Mouse (Mus musculus) forebrain, embryonic 16.5 days (tissue): ENCODE measurements around the gene H2al1d. TPM values are rescaled to one million over a fixed set of nuclear protein-coding genes. Genes with fewer than 3 reads are reported as not detected.
"Not testable (repeated sequence)": the region's sequence is repeated elsewhere in the genome, so short reads cannot be mapped to it uniquely, and the experiment has no call there.

Experiments
- ATAC-seq: fragments of 200-750 bp; cut with Nextera tagmentation; 2 replicates; pipeline ENCODE4 v1.8.0; 2017; ENCODE audit warnings: mild to moderate bottlenecking, moderate library complexity
- H3K27ac ChIP-seq: fragments of 300-500 bp; sonication (generic); 2 replicates; pipeline ENCODE4 v1.5.1; 2014; ENCODE audit warnings: low read length, control low read depth
- H3K27me3 ChIP-seq: fragments of 300-500 bp; sonication (generic); replicated peaks from 2 replicates; pipeline ENCODE4 v1.6.1; 2014; ENCODE audit warnings: low read length; ENCODE audit not compliant: control insufficient read depth, insufficient read depth
- H3K36me3 ChIP-seq: fragments of 300-500 bp; sonication (generic); 2 replicates; pipeline ENCODE4 v1.6.1; 2014; ENCODE audit not compliant: control insufficient read depth, insufficient read depth
- H3K4me1 ChIP-seq: fragments of 300-500 bp; sonication (generic); replicated peaks from 2 replicates; pipeline ENCODE4 v1.6.1; 2014; ENCODE audit warnings: low read length; ENCODE audit not compliant: control insufficient read depth, insufficient read depth
- H3K4me2 ChIP-seq: fragments of 300-500 bp; sonication (generic); 2 replicates; pipeline ENCODE4 v1.6.1; 2014; ENCODE audit warnings: mild to moderate bottlenecking, low read length, control low read depth
- H3K4me3 ChIP-seq: fragments of 300-500 bp; sonication (generic); replicated peaks from 2 replicates; pipeline ENCODE4 v1.5.1; 2014; ENCODE audit warnings: mild to moderate bottlenecking, low read length, control low read depth
- H3K9ac ChIP-seq: fragments of 300-500 bp; sonication (generic); replicated peaks from 2 replicates; pipeline ENCODE4 v1.6.1; 2014; ENCODE audit warnings: low read depth, low read length, control low read depth
- H3K9me3 ChIP-seq: fragments of 300-500 bp; sonication (generic); 2 replicates; pipeline ENCODE4 v1.6.1; 2016; ENCODE audit warnings: low read length; ENCODE audit not compliant: control insufficient read depth
- WGBS: fragments of 180-500 bp; shearing (Covaris S2); extraction: QIAGEN DNeasy Blood & Tissue Kit; methylation state at CpG from one replicate; pipeline ENCODE4 v1.1.7; 2014; 5-methylcytosine and 5-hydroxymethylcytosine counted together
- polyA plus RNA-seq: library from polyadenylated mRNA; unstranded; fragments of >200 nt; fragmentation: Nextera tagmentation; extraction: Ambion mirVana; gene quantifications from 2 replicates; pipeline ENCODE4 v1.2.1, GENCODE M21; 2015

The H2al1d gene
- polyA plus RNA-seq, 1 experiment from 2014 or later = not detected

DNA sequence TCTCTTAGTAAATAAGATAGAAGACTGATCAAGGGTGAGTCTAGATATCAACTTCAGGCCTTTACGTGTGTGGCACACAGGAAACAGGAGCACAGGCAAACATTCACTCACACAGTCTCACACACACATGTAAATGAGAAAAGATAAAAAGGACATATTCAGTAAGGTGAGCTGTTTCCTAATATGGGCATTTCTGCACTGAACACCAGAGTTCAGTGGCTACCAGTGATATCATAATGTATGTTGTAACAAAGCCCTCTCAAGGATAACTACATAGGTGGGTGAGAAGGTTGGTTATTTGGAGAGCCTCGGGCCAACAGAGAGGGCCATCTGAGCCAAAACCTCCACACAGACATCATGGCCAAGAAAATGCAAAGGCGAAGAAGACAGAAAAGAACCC lies 6.5 kb upstream of the H2al1d start, which contains the start of gene H2al1b:
H2al1b (plus strand) TSS at position 301 of the 400 bp plus-strand sequence.
- not testable (repeated sequence) for H3K36me3 ChIP-seq, H3K4me3 ChIP-seq, ATAC-seq, H3K4me1 ChIP-seq, H3K4me2 ChIP-seq, H3K27me3 ChIP-seq, H3K9me3 ChIP-seq, H3K9ac ChIP-seq, H3K27ac ChIP-seq
- WGBS = 93% methylated on average over 1 of the region's 3 CpGs

DNA sequence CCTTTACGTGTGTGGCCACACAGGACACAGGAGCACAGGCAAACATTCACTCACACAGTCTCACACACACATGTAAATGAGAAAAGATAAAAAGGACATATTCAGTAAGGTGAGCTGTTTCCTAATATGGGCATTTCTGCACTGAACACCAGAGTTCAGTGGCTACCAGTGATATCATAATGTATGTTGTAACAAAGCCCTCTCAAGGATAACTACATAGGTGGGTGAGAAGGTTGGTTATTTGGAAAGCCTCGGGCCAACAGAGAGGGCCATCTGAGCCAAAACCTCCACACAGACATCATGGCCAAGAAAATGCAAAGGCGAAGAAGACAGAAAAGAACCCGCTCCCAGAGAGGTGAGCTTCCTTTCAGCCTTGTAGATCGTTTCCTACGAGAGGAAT lies 3.3 kb upstream of the H2al1d start, which contains the start of gene H2al1c:
H2al1c (plus strand) TSS at position 301 of the 400 bp plus-strand sequence.
- not testable (repeated sequence) for H3K9ac ChIP-seq, H3K4me3 ChIP-seq, H3K9me3 ChIP-seq, H3K27me3 ChIP-seq, H3K4me2 ChIP-seq, H3K4me1 ChIP-seq, H3K27ac ChIP-seq, ATAC-seq, H3K36me3 ChIP-seq
- WGBS = 75% methylated on average over 1 of the region's 6 CpGs

DNA sequence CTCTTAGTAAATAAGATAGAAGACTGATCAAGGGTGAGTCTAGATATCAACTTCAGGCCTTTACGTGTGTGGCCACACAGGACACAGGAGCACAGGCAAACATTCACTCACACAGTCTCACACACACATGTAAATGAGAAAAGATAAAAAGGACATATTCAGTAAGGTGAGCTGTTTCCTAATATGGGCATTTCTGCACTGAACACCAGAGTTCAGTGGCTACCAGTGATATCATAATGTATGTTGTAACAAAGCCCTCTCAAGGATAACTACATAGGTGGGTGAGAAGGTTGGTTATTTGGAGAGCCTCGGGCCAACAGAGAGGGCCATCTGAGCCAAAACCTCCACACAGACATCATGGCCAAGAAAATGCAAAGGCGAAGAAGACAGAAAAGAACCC lies 3.0 kb downstream of the H2al1d start, which contains the start of gene H2al1e:
H2al1e (plus strand) TSS at position 301 of the 400 bp plus-strand sequence.
- H3K27ac ChIP-seq, ATAC-seq, H3K4me3 ChIP-seq, H3K36me3 ChIP-seq, H3K9me3 ChIP-seq, H3K4me2 ChIP-seq, H3K27me3 ChIP-seq, H3K4me1 ChIP-seq, H3K9ac ChIP-seq: not testable (repeated sequence)
- no CpG with 5 or more reads among the region's 3 CpGs for WGBS

DNA sequence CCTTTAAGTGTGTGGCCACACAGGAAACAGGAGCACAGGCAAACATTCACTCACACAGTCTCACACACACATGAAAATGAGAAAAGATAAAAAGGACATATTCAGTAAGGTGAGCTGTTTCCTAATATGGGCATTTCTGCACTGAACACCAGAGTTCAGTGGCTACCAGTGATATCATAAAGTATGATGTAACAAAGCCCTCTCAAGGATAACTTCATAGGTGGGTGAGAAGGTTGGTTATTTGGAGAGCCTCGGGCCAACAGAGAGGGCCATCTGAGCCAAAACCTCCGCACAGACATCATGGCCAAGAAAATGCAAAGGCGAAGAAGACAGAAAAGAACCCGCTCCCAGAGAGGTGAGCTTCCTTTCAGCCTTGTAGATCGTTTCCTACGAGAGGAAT lies 6.2 kb downstream of the H2al1d start, which contains the start of gene H2al1f:
H2al1f (plus strand) TSS at position 301 of the 400 bp plus-strand sequence.
- H3K9ac ChIP-seq, H3K27ac ChIP-seq: not testable (repeated sequence)
- no CpG with 5 or more reads among the region's 6 CpGs for WGBS

DNA sequence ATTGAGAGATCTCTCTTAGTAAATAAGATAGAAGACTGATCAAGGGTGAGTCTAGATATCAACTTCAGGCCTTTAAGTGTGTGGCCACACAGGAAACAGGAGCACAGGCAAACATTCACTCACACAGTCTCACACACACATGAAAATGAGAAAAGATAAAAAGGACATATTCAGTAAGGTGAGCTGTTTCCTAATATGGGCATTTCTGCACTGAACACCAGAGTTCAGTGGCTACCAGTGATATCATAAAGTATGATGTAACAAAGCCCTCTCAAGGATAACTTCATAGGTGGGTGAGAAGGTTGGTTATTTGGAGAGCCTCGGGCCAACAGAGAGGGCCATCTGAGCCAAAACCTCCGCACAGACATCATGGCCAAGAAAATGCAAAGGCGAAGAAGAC lies 9.3 kb downstream of the H2al1d start, which contains the start of gene H2al1g:
H2al1g (plus strand) TSS at position 301 of the 400 bp plus-strand sequence.
- ATAC-seq, H3K4me1 ChIP-seq, H3K36me3 ChIP-seq, H3K4me3 ChIP-seq, H3K27ac ChIP-seq, H3K4me2 ChIP-seq, H3K9ac ChIP-seq, H3K27me3 ChIP-seq, H3K9me3 ChIP-seq: not testable (repeated sequence)
- WGBS = no CpG with 5 or more reads among the region's 3 CpGs

More for the DNA sequence above, 6.2 kb downstream of the H2al1d start, which contains the start of gene H2al1f:
- not testable (repeated sequence) for H3K9me3 ChIP-seq, H3K4me2 ChIP-seq, ATAC-seq, H3K4me1 ChIP-seq, H3K27me3 ChIP-seq, H3K4me3 ChIP-seq, H3K36me3 ChIP-seq

DNA sequence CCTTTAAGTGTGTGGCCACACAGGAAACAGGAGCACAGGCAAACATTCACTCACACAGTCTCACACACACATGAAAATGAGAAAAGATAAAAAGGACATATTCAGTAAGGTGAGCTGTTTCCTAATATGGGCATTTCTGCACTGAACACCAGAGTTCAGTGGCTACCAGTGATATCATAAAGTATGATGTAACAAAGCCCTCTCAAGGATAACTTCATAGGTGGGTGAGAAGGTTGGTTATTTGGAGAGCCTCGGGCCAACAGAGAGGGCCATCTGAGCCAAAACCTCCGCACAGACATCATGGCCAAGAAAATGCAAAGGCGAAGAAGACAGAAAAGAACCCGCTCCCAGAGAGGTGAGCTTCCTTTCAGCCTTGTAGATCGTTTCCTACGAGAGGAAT lies 12.6 kb downstream of the H2al1d start, which contains the start of gene H2al1h:
H2al1h (plus strand) TSS at position 301 of the 400 bp plus-strand sequence.
- H3K4me1 ChIP-seq, H3K4me2 ChIP-seq, ATAC-seq, H3K9me3 ChIP-seq, H3K36me3 ChIP-seq, H3K4me3 ChIP-seq, H3K9ac ChIP-seq, H3K27me3 ChIP-seq, H3K27ac ChIP-seq: not testable (repeated sequence)
- WGBS = no CpG with 5 or more reads among the region's 6 CpGs

DNA sequence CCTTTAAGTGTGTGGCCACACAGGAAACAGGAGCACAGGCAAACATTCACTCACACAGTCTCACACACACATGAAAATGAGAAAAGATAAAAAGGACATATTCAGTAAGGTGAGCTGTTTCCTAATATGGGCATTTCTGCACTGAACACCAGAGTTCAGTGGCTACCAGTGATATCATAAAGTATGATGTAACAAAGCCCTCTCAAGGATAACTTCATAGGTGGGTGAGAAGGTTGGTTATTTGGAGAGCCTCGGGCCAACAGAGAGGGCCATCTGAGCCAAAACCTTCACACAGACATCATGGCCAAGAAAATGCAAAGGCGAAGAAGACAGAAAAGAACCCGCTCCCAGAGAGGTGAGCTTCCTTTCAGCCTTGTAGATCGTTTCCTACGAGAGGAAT lies 15.7 kb downstream of the H2al1d start, which contains the start of gene H2al1i:
H2al1i (plus strand) TSS at position 301 of the 400 bp plus-strand sequence.
- not testable (repeated sequence) for H3K27me3 ChIP-seq, H3K36me3 ChIP-seq, H3K4me2 ChIP-seq, H3K4me1 ChIP-seq, H3K4me3 ChIP-seq, H3K9me3 ChIP-seq, H3K9ac ChIP-seq, ATAC-seq, H3K27ac ChIP-seq
- 100% methylated on average over 1 of the region's 5 CpGs for WGBS

DNA sequence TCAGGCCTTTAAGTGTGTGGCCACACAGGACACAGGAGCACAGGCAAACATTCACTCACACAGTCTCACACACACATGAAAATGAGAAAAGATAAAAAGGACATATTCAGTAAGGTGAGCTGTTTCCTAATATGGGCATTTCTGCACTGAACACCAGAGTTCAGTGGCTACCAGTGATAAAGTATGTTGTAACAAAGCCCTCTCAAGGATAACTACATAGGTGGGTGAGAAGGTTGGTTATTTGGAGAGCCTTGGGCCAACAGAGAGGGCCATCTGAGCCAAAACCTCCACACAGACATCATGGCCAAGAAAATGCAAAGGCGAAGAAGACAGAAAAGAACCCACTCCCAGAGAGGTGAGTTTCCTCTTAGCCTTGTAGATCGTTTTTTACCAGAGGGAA lies 18.9 kb downstream of the H2al1d start, which contains the start of gene H2al1j:
H2al1j (plus strand) TSS at position 301 of the 400 bp plus-strand sequence.
- not testable (repeated sequence) for H3K4me1 ChIP-seq, H3K27me3 ChIP-seq, ATAC-seq, H3K9me3 ChIP-seq, H3K27ac ChIP-seq, H3K36me3 ChIP-seq, H3K4me2 ChIP-seq, H3K4me3 ChIP-seq, H3K9ac ChIP-seq
- 88% methylated on average over 2 of the region's 2 CpGs for WGBS

DNA sequence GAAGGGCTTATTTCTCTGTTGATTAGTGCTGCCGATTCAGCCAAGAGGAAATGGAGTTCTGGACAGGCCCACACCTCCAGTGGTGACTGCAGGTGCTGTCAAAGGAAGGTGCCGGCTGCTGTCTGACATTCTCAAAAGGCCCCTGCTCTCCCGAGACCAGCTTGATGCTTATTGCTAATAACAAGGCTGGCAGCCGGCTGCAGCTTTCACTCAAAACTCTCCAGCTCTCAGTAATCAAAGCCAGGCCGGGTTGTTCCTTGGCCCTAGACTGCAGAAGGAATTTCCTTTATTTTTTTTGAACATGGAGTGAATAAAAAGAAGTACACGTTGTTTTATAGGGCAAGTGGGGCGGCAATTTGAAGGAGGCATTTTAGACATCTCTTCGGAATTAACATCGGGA lies 37.1 kb downstream of the H2al1d start:
- H3K27ac ChIP-seq = peak overlapping the region; percentile 20; the same call in 1 of the 2 replicates
- no peaks in the 10 kb centered on the region for H3K27me3 ChIP-seq
- no peaks in the 10 kb centered on the region for H3K36me3 ChIP-seq
- WGBS = 37% methylated on average over 9 of the region's 9 CpGs
- no peak overlapping the region for H3K4me3 ChIP-seq
- peak; percentile 59; the same call in 1 of the 2 replicates for ATAC-seq
- no peak overlapping the region for H3K4me2 ChIP-seq
- no peaks in the 10 kb centered on the region for H3K9me3 ChIP-seq
- H3K4me1 ChIP-seq = peaks cover 4% of the 10 kb centered on the region; the same call in 1 of the 2 replicates
- no peak overlapping the region for H3K9ac ChIP-seq
